Mouse (Mus musculus) heart, postnatal 0 days (tissue): ENCODE measurements at regions not wholly inside any gene's neighbourhood (a gene's known extent, or its start where the extent isn't known, plus 50 kb on each side); places are given as distances from the start of the nearest gene placed in this dataset.

Experiments used
- CTCF ChIP-seq: IDR thresholded peaks from 2 replicates; pipeline ENCODE4 v1.5.1; 2016; ENCODE audit warnings: antibody characterized with exemption, control low read depth, low read depth
- EP300 ChIP-seq: IDR thresholded peaks from 2 replicates; pipeline ENCODE4 v1.6.1; 2016; ENCODE audit warnings: antibody characterized with exemption, low read depth

- TF ChIP-seq EP300, result no peak
- TF ChIP-seq CTCF, result no peak
These were observed 143.3 kb upstream of the Nfe2l3 start for GRCm38 (mm10) chr6:51289067-51289725.
